Mouse (Mus musculus) embryonic facial prominence, embryonic 11.5 days (tissue): ENCODE measurements around the gene Ybx3. TPM values are rescaled to one million over a fixed set of nuclear protein-coding genes. Genes with fewer than 3 reads are reported as not detected.
A peak's percentile ranks its signal among the peaks of the same experiment; 100 is the strongest.

Source experiments
- ATAC-seq: fragments of 200-750 bp; cut with Nextera tagmentation; replicated peaks from 2 replicates; pipeline ENCODE4 v1.8.0; 2017; ENCODE audit warnings: low read depth; ENCODE audit not compliant: insufficient number of reproducible peaks, low FRiP score, low TSS enrichment
- DNase-seq: peaks from one replicate; pipeline ENCODE4 v3.0.0-alpha.2; 2015; ENCODE audit warnings: low spot score
- H3K27ac ChIP-seq: fragments of 300-500 bp; sonication (generic); replicated peaks from 2 replicates; pipeline ENCODE4 v1.5.1; 2014; ENCODE audit warnings: mild to moderate bottlenecking, low read depth, low read length, control low read depth
- H3K27me3 ChIP-seq: fragments of 300-500 bp; sonication (generic); 2 replicates; pipeline ENCODE4 v1.6.1; 2014; ENCODE audit warnings: mild to moderate bottlenecking, low read length, moderate library complexity, mixed read lengths; ENCODE audit not compliant: control insufficient read depth, insufficient read depth
- H3K36me3 ChIP-seq: fragments of 300-500 bp; sonication (generic); replicated peaks from 2 replicates; pipeline ENCODE4 v1.6.1; 2014; ENCODE audit warnings: low read depth, mild to moderate bottlenecking, low read length, moderate library complexity, mixed read lengths; ENCODE audit not compliant: control insufficient read depth, insufficient read depth
- H3K4me1 ChIP-seq: fragments of 300-500 bp; sonication (generic); 2 replicates; pipeline ENCODE4 v1.6.1; 2014; ENCODE audit warnings: low read length, mixed read lengths; ENCODE audit not compliant: control insufficient read depth, insufficient read depth
- H3K4me2 ChIP-seq: fragments of 300-500 bp; sonication (generic); 2 replicates; pipeline ENCODE4 v1.6.1; 2014; ENCODE audit warnings: low read depth, mild to moderate bottlenecking, control low read depth, low read length, moderate library complexity
- H3K4me3 ChIP-seq: fragments of 300-500 bp; sonication (generic); 2 replicates; pipeline ENCODE4 v1.5.1; 2014; ENCODE audit warnings: low read depth, low read length, control low read depth
- H3K9ac ChIP-seq: fragments of 300-500 bp; sonication (generic); replicated peaks from 2 replicates; pipeline ENCODE4 v1.6.1; 2014; ENCODE audit warnings: mild to moderate bottlenecking, control low read depth, low read length
- H3K9me3 ChIP-seq: fragments of 300-500 bp; sonication (generic); replicated peaks from 2 replicates; pipeline ENCODE4 v1.6.1; 2016; ENCODE audit warnings: mild to moderate bottlenecking, low read length, inconsistent platforms, mixed read lengths; ENCODE audit not compliant: control insufficient read depth
- WGBS: fragments of 180-500 bp; shearing (Covaris S2); extraction: QIAGEN DNeasy Blood & Tissue Kit; methylation state at CpG from one replicate; pipeline ENCODE4 v1.1.7; 2014; 5-methylcytosine and 5-hydroxymethylcytosine counted together
- polyA plus RNA-seq: library from polyadenylated mRNA; unstranded; fragments of >200 nt; fragmentation: Nextera tagmentation; extraction: Ambion mirVana; gene quantifications from 2 replicates; pipeline ENCODE4 v1.2.1, GENCODE M21; 2014

Ybx3 gene
- polyA plus RNA-seq, 1 experiment from 2014 or later = 64.2 TPM

- no peaks in the 10 kb centered on the region for H3K4me1 ChIP-seq
- 49% methylated on average over 4 of the region's 4 CpGs for WGBS
- no peak overlapping the region for H3K4me3 ChIP-seq
- H3K4me2 ChIP-seq = no peak overlapping the region
- H3K27ac ChIP-seq = no peak overlapping the region
- no peak overlapping the region for H3K9ac ChIP-seq
- H3K27me3 ChIP-seq = no peaks in the 10 kb centered on the region
- ATAC-seq = no peak
- H3K9me3 ChIP-seq = no peaks in the 10 kb centered on the region
- H3K36me3 ChIP-seq = peaks cover 3% of the 10 kb centered on the region; the same call in 1 of the 2 replicates
- peak; percentile 30 for DNase-seq
Observed at GRCm38 (mm10) chr6:131367101-131367500, 21.2 kb downstream of the Ybx3 start.

GRCm38 (mm10) chr6:131364353-131364752 lies 23.9 kb downstream of the Ybx3 start:
- DNase-seq (no peak), ATAC-seq (no peak)
- no peaks in the 10 kb centered on the region for H3K4me1 ChIP-seq
- no peak overlapping the region for H3K27ac ChIP-seq
- no peak overlapping the region for H3K4me3 ChIP-seq
- WGBS = 90% methylated on average over 2 of the region's 2 CpGs
- H3K9me3 ChIP-seq = no peaks in the 10 kb centered on the region
- no peak overlapping the region for H3K9ac ChIP-seq
- no peaks in the 10 kb centered on the region for H3K36me3 ChIP-seq
- no peaks in the 10 kb centered on the region for H3K27me3 ChIP-seq
- H3K4me2 ChIP-seq = no peak overlapping the region

DNA sequence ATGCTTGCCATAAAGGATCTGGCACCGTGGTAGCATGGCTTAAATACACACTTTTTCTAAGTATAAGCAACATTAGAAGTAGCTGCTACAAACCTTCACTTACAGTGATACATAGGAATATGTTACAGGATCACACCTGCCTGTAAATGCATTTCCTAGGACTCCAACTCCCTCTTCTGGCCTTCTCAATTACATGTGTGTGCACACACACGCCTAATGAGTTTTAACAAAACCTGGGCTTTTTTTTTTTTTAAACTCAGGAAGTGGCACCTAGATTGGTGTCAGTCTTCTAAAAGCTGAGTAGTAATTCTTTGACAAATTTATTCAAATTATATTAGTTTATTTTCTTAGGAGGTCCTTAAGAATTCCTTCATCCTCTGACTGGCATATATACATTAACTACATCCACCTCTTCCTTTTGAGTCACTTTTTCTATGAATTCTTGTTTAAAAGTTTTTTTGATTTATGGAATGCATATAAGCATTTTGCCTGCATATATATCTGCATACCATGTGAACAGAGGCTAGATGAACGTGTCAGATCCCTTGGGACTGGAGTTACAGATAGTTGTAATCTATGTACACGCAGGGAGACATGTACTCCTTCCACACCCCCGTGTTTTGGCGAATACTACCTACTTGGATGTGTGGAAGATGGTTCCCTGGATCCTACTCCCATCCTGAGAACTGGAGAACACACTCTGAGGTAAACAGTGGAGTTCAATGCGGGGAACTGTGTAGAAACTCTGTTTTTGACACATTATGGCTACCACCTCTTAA lies 25.1 kb downstream of the Ybx3 start:
- H3K9ac ChIP-seq = no peak overlapping the region
- no peaks in the 10 kb centered on the region for H3K4me1 ChIP-seq
- H3K4me3 ChIP-seq = no peak overlapping the region
- DNase-seq (no peak), ATAC-seq (no peak)
- 82% methylated on average over 7 of the region's 7 CpGs for WGBS
- H3K36me3 ChIP-seq = no peaks in the 10 kb centered on the region
- no peak overlapping the region for H3K27ac ChIP-seq
- no peaks in the 10 kb centered on the region for H3K9me3 ChIP-seq
- H3K27me3 ChIP-seq = no peaks in the 10 kb centered on the region
- H3K4me2 ChIP-seq = no peak overlapping the region

DNA sequence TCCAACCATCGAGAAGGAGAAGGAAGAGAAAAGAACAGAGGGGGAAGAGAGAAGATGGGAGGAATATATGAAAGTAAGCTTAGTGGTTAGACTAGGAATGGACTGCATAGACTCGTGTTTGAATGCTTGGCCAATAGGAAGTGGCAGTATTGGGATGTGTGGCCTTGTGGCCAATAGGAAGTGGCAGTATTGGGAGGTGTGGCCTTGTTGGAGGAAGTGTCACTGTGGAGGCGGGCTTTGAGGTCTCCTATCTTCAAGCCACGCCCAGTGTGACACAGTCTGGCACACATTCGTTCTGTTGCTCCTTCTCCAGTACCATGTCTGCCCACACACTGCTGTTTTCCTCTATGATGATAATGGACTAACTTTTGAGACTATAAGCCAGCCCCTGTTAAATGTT lies 27.6 kb downstream of the Ybx3 start:
- Histone ChIP-seq H3K27ac (no peak overlapping the region), H3K9ac (no peak overlapping the region), H3K4me2 (no peak overlapping the region), H3K36me3 (no peaks in the 10 kb centered on the region), H3K9me3 (no peaks in the 10 kb centered on the region), H3K27me3 (no peaks in the 10 kb centered on the region), H3K4me3 (no peak overlapping the region), H3K4me1 (no peaks in the 10 kb centered on the region)
- ATAC-seq (no peak), DNase-seq (no peak)
- 75% methylated on average over 5 of the region's 5 CpGs for WGBS

- Histone ChIP-seq H3K9me3 (no peaks in the 10 kb centered on the region), H3K4me3 (no peak overlapping the region), H3K9ac (no peak overlapping the region), H3K4me2 (no peak overlapping the region), H3K36me3 (no peaks in the 10 kb centered on the region), H3K4me1 (no peaks in the 10 kb centered on the region), H3K27ac (no peak overlapping the region), H3K27me3 (no peaks in the 10 kb centered on the region)
- no peak for ATAC-seq
- 81% methylated on average over 2 of the region's 2 CpGs for WGBS
- DNase-seq = no peak
Observed at GRCm38 (mm10) chr6:131359543-131359942, 28.7 kb downstream of the Ybx3 start.

DNA sequence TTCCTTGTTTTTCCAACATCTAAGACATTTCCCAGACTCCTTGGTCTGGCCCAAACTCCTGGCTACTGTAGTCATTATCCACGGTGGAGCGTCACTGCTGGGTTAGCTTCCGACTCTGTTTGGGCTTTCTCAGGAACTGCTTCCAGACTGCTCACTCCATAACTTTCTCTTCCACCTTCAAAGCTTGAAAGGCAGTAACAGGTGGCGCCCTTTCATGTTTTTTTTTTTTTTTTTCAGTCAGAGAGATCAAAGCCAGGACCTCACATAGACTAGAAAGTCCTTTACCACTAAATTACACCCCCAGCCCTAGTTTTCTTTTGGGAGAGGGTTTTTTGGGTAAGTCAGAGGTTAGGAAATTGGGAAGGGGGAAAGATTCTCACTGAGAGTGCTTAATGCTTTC lies 33.4 kb downstream of the Ybx3 start:
- ATAC-seq (no peak), DNase-seq (no peak)
- Histone ChIP-seq H3K36me3 (no peaks in the 10 kb centered on the region), H3K4me3 (no peak overlapping the region), H3K4me1 (no peaks in the 10 kb centered on the region), H3K9ac (no peak overlapping the region), H3K4me2 (no peak overlapping the region), H3K27ac (no peak overlapping the region), H3K27me3 (no peaks in the 10 kb centered on the region), H3K9me3 (no peaks in the 10 kb centered on the region)
- WGBS = 61% methylated on average over 4 of the region's 4 CpGs

- WGBS = 3% methylated on average over 16 of the region's 16 CpGs
- H3K36me3 ChIP-seq = no peaks in the 10 kb centered on the region
- peak; percentile 86 for ATAC-seq
- peak within 1 kb of the TSS; percentile 56 for H3K4me2 ChIP-seq
- DNase-seq = peak; percentile 86
- peak within 1 kb of the TSS; percentile 29 for H3K4me3 ChIP-seq
- no peaks in the 10 kb centered on the region for H3K4me1 ChIP-seq
- H3K9me3 ChIP-seq = no peaks in the 10 kb centered on the region
- H3K9ac ChIP-seq = peak within 1 kb of the TSS; percentile 28; the same call in 1 of the 2 replicates
- H3K27ac ChIP-seq = no peak within 1 kb of the TSS
- H3K27me3 ChIP-seq = no peaks in the 10 kb centered on the region
Observed at GRCm38 (mm10) chr6:131353352-131353919, 34.8 kb downstream of the Ybx3 start, which contains the start of gene Styk1. Gene Styk1, minus strand, starts transcription at chr6:131353597.

DNA sequence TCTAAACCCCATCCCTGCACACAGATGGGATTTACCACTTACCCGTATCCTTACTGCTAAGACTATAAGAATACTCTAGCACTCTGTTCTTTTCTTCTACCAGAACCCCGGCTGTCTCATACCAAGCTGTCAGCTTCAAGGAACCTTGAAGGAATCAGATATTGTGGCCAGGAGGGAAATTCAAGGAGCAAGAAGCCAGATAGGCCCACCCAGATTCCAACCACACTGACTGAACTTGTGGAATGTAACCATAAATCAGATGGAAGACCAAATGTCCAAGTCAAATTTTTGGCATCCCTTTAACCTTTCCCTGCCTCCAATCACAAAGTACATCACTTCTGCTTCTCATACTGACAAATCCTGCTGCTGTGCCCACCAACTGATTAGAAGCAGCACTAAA lies 41.2 kb downstream of the Ybx3 start:
- 81% methylated on average over 2 of the region's 2 CpGs for WGBS
- no peak overlapping the region for H3K9ac ChIP-seq
- no peaks in the 10 kb centered on the region for H3K9me3 ChIP-seq
- H3K4me3 ChIP-seq = no peak overlapping the region
- DNase-seq (no peak), ATAC-seq (no peak)
- H3K27me3 ChIP-seq = no peaks in the 10 kb centered on the region
- H3K4me2 ChIP-seq = no peak overlapping the region
- H3K27ac ChIP-seq = no peak overlapping the region
- H3K36me3 ChIP-seq = no peaks in the 10 kb centered on the region
- H3K4me1 ChIP-seq = no peaks in the 10 kb centered on the region
